Mouse (Mus musculus) bone marrow, adult 2 months (tissue): ENCODE results near the gene Fam43a. TPM values are rescaled to one million over a fixed set of nuclear protein-coding genes. Genes with fewer than 3 reads are reported as not detected.

Source experiments
- H3K27ac ChIP-seq: fragments of 200-500 bp; 2 replicates; pipeline ENCODE4 v1.5.1; 2012; ENCODE audit warnings: low read depth, mild to moderate bottlenecking, control low read depth, inconsistent platforms, low read length; ENCODE audit not compliant: control insufficient read depth, poor library complexity, insufficient read depth
- H3K4me1 ChIP-seq: fragments of 200-500 bp; 2 replicates; pipeline ENCODE4 v1.6.1; 2011; ENCODE audit warnings: low read length; ENCODE audit not compliant: control insufficient read depth, insufficient read depth
- H3K4me3 ChIP-seq: fragments of 200-500 bp; replicated peaks from 2 replicates; pipeline ENCODE3; 2011; ENCODE audit warnings: mild to moderate bottlenecking, low read depth, low read length, control low read depth; ENCODE audit not compliant: control insufficient read depth
- CTCF ChIP-seq: fragments of 200-500 bp; IDR thresholded peaks from 2 replicates; pipeline ENCODE4 v1.5.1; 2011; ENCODE audit warnings: low read length, control low read depth; ENCODE audit not compliant: control insufficient read depth, insufficient read depth
- POLR2A ChIP-seq: fragments of 200-500 bp; IDR thresholded peaks from 2 replicates; pipeline ENCODE4 v1.6.1; 2011; ENCODE audit warnings: low read depth, mild to moderate bottlenecking, control low read depth, low read length, borderline replicate concordance; ENCODE audit not compliant: control insufficient read depth
- WGBS: fragments of 180-500 bp; shearing (Covaris S2); methylation state at CpG from one replicate; pipeline ENCODE4 v1.1.7; 2018; 5-methylcytosine and 5-hydroxymethylcytosine counted together
- polyA plus RNA-seq: library from polyadenylated mRNA; stranded (reverse); fragments of >200 nt; gene quantifications from 2 replicates; pipeline ENCODE4 v1.2.4, GENCODE M21; 2011; ENCODE audit warnings: low replicate concordance; ENCODE audit not compliant: missing spikeins, insufficient read depth, insufficient read length

Fam43a gene
- polyA plus RNA-seq, 1 experiment = 16.3 TPM

DNA sequence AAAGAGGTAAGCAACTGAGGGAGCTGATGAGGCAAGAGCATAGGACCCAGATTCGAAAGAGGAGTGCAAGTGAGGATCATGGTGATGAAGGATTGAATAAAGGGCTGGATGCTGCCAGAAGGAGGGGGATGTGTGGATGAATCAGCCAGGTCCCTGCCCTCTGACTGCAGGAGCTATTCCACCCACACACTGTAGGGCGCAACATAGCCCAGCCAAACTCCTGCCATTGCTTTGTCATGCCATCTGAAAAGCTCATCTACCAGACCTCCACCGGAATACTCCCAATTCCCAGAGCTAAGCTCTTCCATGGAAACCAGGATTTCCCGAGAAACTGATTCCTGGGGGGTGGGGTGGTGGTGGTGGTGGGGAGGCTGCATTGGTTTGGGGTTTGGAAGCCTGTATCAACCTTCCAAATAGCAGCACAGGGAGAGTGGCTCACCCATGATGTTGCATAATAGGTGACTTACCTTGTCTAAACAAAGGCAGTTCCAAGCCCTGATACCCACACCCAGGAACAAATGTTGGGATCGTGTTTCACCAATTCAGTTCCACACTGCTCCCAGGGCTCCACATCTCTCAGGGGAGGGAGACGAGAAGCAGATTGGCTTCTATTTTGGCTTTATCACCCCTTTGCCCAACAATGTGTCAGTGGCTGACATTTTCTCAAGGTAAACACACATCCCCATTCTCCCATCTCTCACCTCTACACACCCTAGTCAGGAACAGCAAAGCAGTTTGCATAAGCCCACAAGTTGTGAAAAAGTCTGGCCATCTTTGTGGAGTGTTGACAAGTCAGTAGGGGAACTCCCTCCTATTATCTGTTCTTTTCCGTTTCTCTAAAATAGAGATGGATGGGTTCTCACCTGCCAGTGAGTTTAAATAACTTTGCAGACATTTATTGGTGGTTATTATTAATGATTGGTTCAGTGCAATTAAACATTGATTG is 9.0 kb upstream of the Fam43a start:
- Histone ChIP-seq H3K4me1 (peaks cover 5% of the 10 kb centered on the region), H3K4me3 (no peak overlapping the region), H3K27ac (no peak overlapping the region)
- WGBS = 54% methylated on average over 7 of the region's 7 CpGs
- TF ChIP-seq POLR2A = no peak
- TF ChIP-seq CTCF = no peak

DNA sequence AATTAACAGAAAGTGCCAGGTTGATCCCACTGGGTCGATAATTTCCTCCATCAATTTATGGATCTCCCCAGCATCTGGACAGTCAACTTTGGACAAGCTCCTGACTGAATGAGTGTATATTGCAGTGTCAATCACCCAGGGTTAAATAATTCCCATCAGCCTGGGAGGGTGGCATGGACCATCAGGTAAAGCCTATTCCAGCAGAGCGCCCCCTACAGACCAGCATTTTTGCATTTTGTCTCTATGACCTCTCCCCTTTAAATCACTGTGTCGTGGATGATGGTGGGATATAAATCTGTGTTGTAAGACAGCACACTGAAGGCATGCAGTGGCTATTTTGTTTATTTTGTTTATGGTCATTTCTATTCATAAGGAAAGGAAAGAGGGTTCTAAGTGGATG is 7.5 kb upstream of the Fam43a start:
- Histone ChIP-seq H3K4me3 (no peak overlapping the region), H3K4me1 (peaks cover 5% of the 10 kb centered on the region), H3K27ac (no peak overlapping the region)
- 42% methylated on average over 3 of the region's 3 CpGs for WGBS
- TF ChIP-seq POLR2A = no peak
- TF ChIP-seq CTCF = peak; percentile 27; the same call in 1 of the 2 replicates

DNA sequence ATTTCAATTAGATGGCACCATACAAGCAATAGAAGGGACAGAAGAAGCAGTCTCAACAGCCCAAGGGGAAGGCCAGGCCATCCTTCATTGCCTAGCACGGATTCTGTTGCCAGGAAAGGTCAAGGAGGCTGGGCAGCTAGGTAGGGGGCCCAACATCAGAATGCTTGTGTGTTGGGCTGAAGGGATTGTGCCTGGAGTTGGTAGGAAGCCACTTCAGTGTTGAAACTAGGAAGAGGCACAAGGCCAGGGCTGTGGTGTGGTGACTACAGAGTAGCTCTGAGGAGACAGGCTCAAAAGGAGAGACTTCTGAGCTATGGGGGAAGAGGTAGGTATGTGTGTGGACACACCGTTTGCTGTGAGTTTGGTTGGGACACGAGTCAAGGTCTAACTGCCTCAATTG is 4.2 kb upstream of the Fam43a start:
- no peak overlapping the region for H3K4me3 ChIP-seq
- WGBS = 24% methylated on average over 3 of the region's 3 CpGs
- TF ChIP-seq CTCF = no peak
- TF ChIP-seq POLR2A = no peak
- peak overlapping the region; percentile 38; the same call in 1 of the 2 replicates for H3K27ac ChIP-seq
- H3K4me1 ChIP-seq = peaks cover 7% of the 10 kb centered on the region

DNA sequence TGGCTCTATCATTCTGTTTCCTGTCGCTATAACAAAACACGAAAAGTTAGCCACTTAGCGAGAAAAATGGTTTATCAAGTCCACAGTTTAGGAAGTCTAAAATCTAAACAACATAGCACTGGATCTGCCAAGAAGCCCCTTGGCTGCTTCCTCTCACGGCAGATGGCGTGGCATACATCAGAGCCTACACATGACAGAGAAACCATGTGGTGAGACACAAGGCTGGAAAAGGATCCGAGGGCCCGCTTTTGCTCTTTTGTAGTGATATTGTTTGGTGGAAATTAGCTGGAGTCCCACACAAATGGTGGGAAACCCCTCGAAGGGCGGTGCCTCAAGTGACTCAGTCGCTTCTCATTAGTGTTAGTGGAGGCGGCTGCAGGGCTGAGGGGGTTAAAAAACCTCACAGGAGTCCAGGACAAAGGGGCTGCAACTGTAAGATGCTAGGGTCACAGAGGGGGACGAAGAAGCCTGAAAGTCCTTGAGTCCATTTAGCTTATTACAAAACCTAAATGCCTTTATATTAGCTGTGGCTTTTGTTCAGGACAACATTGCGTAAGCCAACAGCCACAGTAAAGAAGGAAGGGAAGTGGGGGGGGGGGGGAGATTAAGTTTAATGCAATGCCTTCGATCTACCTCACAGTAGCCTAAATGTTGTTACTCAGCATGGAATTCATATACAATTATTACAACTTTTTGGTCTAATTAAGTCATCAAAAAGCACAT is 3.5 kb upstream of the Fam43a start:
- Histone ChIP-seq H3K4me3 (no peak overlapping the region), H3K27ac (peak overlapping the region; percentile 1; the same call in 1 of the 2 replicates), H3K4me1 (peaks cover 8% of the 10 kb centered on the region)
- TF ChIP-seq CTCF = no peak
- no peak for TF ChIP-seq POLR2A
- WGBS = 28% methylated on average over 14 of the region's 14 CpGs

DNA sequence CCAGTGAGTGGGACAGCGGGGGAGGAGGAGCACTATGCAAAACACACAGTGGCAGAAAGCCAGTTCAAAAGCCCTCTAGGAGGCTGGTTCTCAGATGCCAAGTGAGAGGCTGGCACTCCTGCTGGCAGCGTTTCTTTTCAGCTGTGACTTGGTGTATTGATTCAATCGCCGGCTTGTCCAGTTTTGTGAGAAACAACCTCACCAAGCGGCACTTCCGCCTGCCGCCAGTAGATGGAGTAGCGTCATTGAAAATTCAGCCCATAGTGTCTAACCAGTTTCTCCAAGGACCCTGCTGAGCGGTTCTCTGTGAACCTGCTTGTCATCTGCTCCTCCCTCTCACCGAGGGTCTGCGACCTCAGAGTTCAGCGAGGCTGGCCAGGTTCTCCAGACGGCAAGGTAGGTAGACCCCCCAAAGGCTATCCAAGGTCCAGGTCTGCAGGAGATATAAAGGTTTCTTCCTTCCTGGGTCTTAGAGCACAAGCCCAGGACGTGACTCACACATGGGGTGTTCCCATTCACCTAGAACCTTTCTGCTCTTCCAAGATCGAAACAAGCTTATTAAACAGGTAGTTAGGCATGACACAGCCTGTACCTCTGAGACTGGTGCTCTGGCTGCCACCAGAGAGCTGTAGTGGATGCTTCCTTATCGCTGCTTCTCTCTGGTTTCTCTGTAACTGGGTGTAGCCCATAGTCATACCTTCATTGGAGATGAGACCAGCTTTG is 2.4 kb upstream of the Fam43a start:
- TF ChIP-seq CTCF (peak; percentile 90), POLR2A (no peak)
- no peak overlapping the region for H3K27ac ChIP-seq
- no peak overlapping the region for H3K4me3 ChIP-seq
- peaks cover 10% of the 10 kb centered on the region for H3K4me1 ChIP-seq
- 10% methylated on average over 16 of the region's 16 CpGs for WGBS

DNA sequence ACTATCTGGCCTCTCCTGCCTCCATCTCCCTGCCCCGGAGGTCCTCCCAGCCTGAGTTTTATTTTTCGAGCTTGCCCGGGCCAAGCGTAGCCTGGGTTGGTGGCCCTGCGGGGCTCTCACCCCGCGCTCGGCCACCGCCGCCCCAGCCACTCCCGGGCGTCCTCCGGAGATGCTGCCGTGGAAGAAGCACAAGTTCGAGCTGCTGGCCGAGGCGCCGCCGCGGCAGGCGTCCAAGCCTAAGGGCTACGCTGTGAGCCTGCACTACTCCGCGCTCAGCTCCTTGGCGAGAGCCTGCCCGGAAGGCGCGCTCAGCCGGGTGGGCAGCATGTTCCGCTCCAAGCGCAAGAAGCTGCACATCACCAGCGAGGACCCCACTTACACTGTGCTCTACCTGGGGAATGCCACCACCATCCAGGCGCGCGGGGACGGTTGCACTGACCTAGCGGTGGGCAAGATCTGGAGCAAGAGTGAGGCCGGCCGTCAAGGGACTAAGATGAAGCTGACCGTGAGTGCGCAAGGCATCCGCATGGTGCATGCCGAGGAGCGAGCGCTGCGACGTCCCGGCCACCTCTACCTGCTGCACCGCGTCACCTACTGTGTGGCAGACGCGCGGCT is 1.0 kb downstream of the Fam43a start:
- no peak; the same call in 1 of the 2 replicates for TF ChIP-seq POLR2A
- no peak for TF ChIP-seq CTCF
- Histone ChIP-seq H3K4me3 (peak overlapping the region; percentile 77), H3K4me1 (peaks cover 5% of the 10 kb centered on the region), H3K27ac (peak overlapping the region; percentile 84)
- WGBS = 2% methylated on average over 53 of the region's 53 CpGs

DNA sequence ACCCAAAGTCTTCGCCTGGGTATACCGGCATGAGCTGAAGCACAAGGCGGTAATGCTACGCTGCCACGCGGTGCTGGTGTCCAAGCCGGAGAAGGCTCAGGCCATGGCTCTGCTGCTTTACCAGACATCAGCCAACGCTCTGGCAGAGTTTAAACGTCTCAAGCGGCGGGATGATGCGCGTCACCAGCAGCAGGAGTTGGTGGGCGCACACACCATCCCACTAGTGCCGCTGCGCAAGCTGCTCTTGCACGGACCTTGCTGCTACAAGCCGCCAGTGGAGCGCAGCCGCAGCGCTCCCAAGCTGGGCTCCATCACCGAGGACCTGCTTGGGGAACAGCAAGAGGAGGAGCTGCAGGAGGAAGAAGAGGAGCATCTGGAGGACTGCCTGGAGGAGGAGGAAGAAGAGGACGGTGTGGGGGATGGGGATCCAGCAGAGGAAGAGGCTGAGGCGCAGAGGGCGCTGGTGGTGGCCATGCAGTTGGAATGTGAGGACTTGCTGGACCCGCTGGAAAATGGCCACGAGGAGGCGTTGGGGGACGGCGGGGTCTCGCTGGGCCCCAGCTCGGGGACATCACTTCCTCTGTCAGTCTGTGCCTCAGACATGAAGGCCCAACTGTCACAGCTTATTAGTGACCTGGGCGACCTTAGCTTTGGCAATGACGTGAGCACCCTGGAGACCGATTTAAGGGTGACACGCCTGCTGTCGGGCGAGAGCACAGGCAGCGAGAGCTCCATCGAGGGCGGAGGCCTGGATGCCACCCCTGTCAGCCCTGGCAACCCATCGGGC is 1.7 kb downstream of the Fam43a start:
- Histone ChIP-seq H3K27ac (peak overlapping the region; percentile 84), H3K4me3 (peak overlapping the region; percentile 77), H3K4me1 (peaks cover 5% of the 10 kb centered on the region)
- WGBS = 10% methylated on average over 42 of the region's 42 CpGs
- peak; percentile 22; the same call in 1 of the 2 replicates for TF ChIP-seq POLR2A
- peak; percentile 31; the same call in 1 of the 2 replicates for TF ChIP-seq CTCF
